Mouse (Mus musculus) heart, embryonic 15.5 days (tissue): ENCODE measurements around the gene Egfl7. TPM values are rescaled to one million over a fixed set of nuclear protein-coding genes. Genes with fewer than 3 reads are reported as not detected.
A peak's percentile ranks its signal among the peaks of the same experiment; 100 is the strongest.

Source experiments
- ATAC-seq: fragments of 200-750 bp; cut with Nextera tagmentation; replicated peaks from 2 replicates; pipeline ENCODE4 v1.8.0; 2017; ENCODE audit warnings: low read depth, moderate TSS enrichment; ENCODE audit not compliant: insufficient number of reproducible peaks, insufficient read depth, low FRiP score
- H3K27ac ChIP-seq: fragments of 300-500 bp; sonication (generic); 2 replicates; pipeline ENCODE4 v1.5.1; 2015; ENCODE audit warnings: mild to moderate bottlenecking, inconsistent platforms
- H3K27me3 ChIP-seq: fragments of 300-500 bp; sonication (generic); 2 replicates; pipeline ENCODE4 v1.6.1; 2015; ENCODE audit warnings: inconsistent platforms
- H3K36me3 ChIP-seq: fragments of 300-500 bp; sonication (generic); 2 replicates; pipeline ENCODE4 v1.6.1; 2015; ENCODE audit warnings: mild to moderate bottlenecking, inconsistent platforms
- H3K4me1 ChIP-seq: fragments of 300-500 bp; sonication (generic); replicated peaks from 2 replicates; pipeline ENCODE4 v1.6.1; 2015; ENCODE audit warnings: inconsistent platforms
- H3K4me2 ChIP-seq: fragments of 300-500 bp; sonication (generic); 2 replicates; pipeline ENCODE4 v1.6.1; 2015; ENCODE audit warnings: inconsistent platforms, mild to moderate bottlenecking, moderate library complexity
- H3K4me3 ChIP-seq: fragments of 300-500 bp; sonication (generic); 2 replicates; pipeline ENCODE4 v1.5.1; 2015; ENCODE audit warnings: mild to moderate bottlenecking, inconsistent platforms
- H3K9ac ChIP-seq: fragments of 300-500 bp; sonication (generic); 2 replicates; pipeline ENCODE4 v1.6.1; 2015; ENCODE audit warnings: mild to moderate bottlenecking, inconsistent platforms
- H3K9me3 ChIP-seq: fragments of 300-500 bp; sonication (generic); replicated peaks from 2 replicates; pipeline ENCODE4 v1.6.1; 2016; ENCODE audit warnings: inconsistent platforms
- WGBS: fragments of 180-500 bp; shearing (Covaris S2); methylation state at CpG from one replicate; pipeline ENCODE4 v1.1.7; 2015; ENCODE audit warnings: mixed read lengths; 5-methylcytosine and 5-hydroxymethylcytosine counted together
- polyA plus RNA-seq: library from polyadenylated mRNA; unstranded; fragments of >200 nt; fragmentation: Nextera tagmentation; extraction: Ambion mirVana; gene quantifications from 2 replicates; pipeline ENCODE4 v1.2.1, GENCODE M21; 2015

Gene Egfl7
- polyA plus RNA-seq, 1 experiment from 2014 or later = 159 TPM

DNA sequence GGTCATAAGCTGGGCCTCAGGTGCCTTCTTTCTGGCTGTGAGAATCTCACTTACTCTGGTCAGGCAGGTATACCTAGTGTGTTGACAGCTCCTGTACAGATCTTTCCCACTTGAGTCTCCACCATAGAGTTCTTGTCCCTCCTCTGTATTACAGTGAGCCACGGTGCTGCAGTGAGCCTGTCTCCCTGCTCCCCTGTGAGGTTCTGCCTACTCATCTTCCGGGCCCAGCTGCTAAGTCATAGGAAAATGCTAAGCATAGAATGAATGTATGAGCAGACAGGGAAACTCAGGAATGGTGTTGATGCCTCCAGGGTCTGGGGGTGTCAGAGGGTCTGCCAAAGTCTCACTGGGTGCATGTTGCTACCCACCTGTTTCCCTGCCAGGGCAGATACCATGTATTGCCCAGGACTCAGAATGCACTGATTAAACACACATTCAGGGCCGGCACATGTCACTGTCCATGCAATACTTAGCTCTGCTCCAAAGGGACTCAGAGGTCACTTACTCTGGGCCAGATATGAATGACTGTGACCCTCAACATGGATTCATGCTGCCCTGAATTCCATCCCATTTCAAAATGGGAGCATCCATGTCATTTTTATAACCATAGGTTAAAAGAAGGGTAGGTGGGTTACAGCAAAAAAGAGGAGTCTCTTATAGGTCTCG lies 35.8 kb downstream of the Egfl7 start:
- 0 out of 2 replicates have a peak, but pooled peaks cover 2% of the 10 kb centered on the region for H3K4me1 ChIP-seq
- H3K27me3 ChIP-seq = no peaks in the 10 kb centered on the region
- H3K4me2 ChIP-seq = no peak overlapping the region
- H3K27ac ChIP-seq = no peak overlapping the region
- no peak overlapping the region for H3K4me3 ChIP-seq
- H3K9me3 ChIP-seq = no peaks in the 10 kb centered on the region
- no peak overlapping the region for H3K9ac ChIP-seq
- no peak for ATAC-seq
- 81% methylated on average over 4 of the region's 4 CpGs for WGBS
- no peaks in the 10 kb centered on the region for H3K36me3 ChIP-seq

DNA sequence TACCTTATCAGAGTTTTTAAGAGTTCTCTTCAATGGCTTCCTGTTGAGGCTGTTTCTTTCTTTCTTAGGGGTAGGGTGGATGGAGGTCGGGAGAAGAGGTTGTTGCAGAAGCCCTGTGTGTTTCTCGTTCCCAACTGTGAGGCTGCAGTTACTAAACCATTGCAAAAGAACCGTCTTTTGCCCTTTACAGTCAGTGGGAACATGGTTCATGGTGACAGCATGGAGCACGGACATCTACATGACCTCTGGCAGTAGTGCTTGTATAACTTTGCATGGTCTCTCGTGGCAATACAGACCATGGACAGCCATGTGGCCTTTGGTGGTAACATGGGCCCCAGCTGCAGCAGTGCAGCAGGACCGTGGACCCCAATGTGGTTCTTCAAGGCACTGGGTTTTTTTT lies 37.5 kb downstream of the Egfl7 start:
- H3K4me1 ChIP-seq = 0 out of 2 replicates have a peak, but pooled peaks cover 2% of the 10 kb centered on the region
- H3K4me3 ChIP-seq = no peak overlapping the region
- no peak overlapping the region for H3K4me2 ChIP-seq
- ATAC-seq = no peak
- no peaks in the 10 kb centered on the region for H3K27me3 ChIP-seq
- no peak overlapping the region for H3K27ac ChIP-seq
- H3K36me3 ChIP-seq = no peaks in the 10 kb centered on the region
- no peak overlapping the region for H3K9ac ChIP-seq
- no peaks in the 10 kb centered on the region for H3K9me3 ChIP-seq
- 65% methylated on average over 6 of the region's 6 CpGs for WGBS

DNA sequence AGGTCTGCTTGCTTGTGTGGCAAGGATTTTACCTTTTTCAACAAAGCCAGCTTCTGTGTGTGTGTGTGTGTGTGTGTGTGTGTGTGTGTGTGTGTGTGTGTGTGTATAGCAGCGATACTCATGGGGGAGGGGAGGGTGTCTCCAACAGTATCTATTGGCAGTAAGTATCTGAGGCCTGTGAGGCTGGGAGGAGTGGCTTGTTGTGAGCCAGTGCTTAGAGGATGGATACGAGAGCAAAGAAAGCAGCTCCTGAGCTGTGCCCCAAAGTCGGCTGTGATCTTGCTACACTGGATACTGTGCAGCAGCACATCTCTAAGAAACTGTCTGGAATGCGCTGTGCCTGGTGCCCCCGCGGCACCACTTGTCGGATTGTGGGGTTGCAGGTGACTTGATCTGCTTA lies 38.1 kb downstream of the Egfl7 start:
- Histone ChIP-seq H3K9me3 (no peaks in the 10 kb centered on the region), H3K4me2 (no peak overlapping the region), H3K9ac (no peak overlapping the region), H3K27me3 (no peaks in the 10 kb centered on the region), H3K4me3 (no peak overlapping the region), H3K36me3 (no peaks in the 10 kb centered on the region), H3K4me1 (0 out of 2 replicates have a peak, but pooled peaks cover 2% of the 10 kb centered on the region), H3K27ac (no peak overlapping the region)
- WGBS = 54% methylated on average over 7 of the region's 7 CpGs
- no peak for ATAC-seq

DNA sequence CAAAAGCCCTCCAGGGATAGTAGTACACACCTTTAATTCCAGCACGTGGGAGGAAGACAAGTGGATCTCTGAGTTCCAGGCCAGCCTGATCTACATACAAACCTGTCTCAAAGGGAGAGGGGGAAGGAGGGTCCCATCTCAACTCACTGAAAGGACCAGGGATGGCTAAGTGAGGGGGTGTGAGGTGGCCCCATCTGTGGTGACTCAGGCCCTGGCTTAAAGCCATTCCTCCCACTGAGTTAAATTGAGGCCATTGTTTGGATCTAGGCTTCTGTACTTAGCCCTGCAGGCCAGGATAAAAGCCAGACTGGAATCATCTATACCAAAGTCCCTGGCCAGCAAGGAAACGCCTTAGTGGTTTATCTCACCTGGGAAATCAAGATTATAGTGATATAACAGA lies 41.4 kb downstream of the Egfl7 start:
- Histone ChIP-seq H3K36me3 (no peaks in the 10 kb centered on the region), H3K4me2 (no peak overlapping the region), H3K9ac (no peak overlapping the region), H3K4me3 (no peak overlapping the region), H3K4me1 (0 out of 2 replicates have a peak, but pooled peaks cover 2% of the 10 kb centered on the region), H3K27ac (no peak overlapping the region), H3K27me3 (no peaks in the 10 kb centered on the region), H3K9me3 (no peaks in the 10 kb centered on the region)
- 44% methylated on average over 2 of the region's 2 CpGs for WGBS
- no peak for ATAC-seq

DNA sequence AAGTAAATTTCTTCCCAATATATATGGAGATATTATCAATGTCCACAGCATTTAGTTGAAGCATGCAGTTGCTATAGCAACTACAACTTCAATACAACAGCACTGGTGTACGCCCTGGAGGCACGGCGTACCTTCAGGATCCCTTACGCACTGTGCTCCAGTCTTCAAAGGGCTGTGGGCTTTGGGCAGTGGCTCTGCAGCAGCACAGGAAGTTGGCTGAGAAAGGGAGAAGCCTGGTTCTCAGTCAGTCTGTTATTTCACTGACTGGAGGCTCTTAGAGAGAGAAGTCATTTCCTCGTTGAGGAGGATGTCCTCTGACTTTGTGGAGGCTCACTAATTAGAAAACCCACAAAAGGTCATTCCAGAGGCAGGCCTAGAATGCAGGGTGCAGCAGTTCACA lies 43.2 kb downstream of the Egfl7 start:
- Histone ChIP-seq H3K4me2 (no peak overlapping the region), H3K4me1 (no peaks in the 10 kb centered on the region), H3K36me3 (no peaks in the 10 kb centered on the region), H3K27me3 (no peaks in the 10 kb centered on the region), H3K27ac (no peak overlapping the region), H3K9me3 (no peaks in the 10 kb centered on the region), H3K9ac (no peak overlapping the region), H3K4me3 (no peak overlapping the region)
- WGBS = 68% methylated on average over 5 of the region's 5 CpGs
- no peak for ATAC-seq

DNA sequence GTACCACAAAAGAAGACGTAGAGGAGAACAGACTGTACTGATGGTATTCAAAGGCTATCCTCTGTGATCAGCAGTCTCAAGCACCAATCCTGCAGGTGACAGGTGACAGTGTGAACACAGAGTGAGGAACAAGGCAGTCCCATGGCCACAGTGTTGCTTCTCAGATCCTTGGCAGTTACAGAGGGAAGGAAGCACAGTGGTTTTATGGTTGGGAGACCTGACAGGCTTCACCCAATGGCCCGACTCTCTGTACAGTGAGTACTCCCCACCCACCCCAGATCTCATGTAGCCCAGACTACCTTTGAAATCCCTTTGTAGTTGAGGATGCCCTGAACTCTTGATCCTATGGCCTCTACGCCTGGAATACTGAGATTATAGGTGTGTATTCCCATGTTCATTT lies 45.6 kb downstream of the Egfl7 start:
- Histone ChIP-seq H3K4me1 (peaks cover 13% of the 10 kb centered on the region), H3K4me2 (no peak overlapping the region), H3K27ac (no peak overlapping the region), H3K9me3 (no peaks in the 10 kb centered on the region), H3K9ac (no peak overlapping the region), H3K4me3 (no peak overlapping the region), H3K27me3 (no peaks in the 10 kb centered on the region), H3K36me3 (no peaks in the 10 kb centered on the region)
- ATAC-seq = no peak
- WGBS = 72% methylated on average over 3 of the region's 3 CpGs

DNA sequence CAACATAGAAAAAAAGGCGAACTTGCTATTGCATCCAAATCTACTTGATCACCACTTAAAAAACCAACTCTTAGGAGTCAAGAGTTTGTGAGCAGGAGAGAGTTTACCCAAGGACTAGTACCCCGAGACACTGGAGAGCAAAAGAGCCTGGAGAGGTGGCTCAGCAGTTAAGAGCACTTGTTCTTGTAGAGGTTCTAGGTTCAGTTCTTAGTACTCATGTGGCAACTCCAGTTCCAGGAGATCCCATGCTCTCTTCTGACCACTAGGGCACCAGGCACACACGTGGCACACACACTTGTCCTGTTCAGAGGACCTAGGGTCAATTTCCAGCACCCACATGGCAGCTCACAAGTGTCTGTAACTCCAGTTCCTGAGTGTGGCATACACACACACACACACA lies 46.3 kb downstream of the Egfl7 start:
- no peak overlapping the region for H3K27ac ChIP-seq
- ATAC-seq = no peak
- H3K9ac ChIP-seq = no peak overlapping the region
- no peak overlapping the region for H3K4me3 ChIP-seq
- peaks cover 13% of the 10 kb centered on the region for H3K4me1 ChIP-seq
- 56% methylated on average over 3 of the region's 3 CpGs for WGBS
- H3K4me2 ChIP-seq = no peak overlapping the region
- no peaks in the 10 kb centered on the region for H3K9me3 ChIP-seq
- no peaks in the 10 kb centered on the region for H3K36me3 ChIP-seq
- H3K27me3 ChIP-seq = no peaks in the 10 kb centered on the region

DNA sequence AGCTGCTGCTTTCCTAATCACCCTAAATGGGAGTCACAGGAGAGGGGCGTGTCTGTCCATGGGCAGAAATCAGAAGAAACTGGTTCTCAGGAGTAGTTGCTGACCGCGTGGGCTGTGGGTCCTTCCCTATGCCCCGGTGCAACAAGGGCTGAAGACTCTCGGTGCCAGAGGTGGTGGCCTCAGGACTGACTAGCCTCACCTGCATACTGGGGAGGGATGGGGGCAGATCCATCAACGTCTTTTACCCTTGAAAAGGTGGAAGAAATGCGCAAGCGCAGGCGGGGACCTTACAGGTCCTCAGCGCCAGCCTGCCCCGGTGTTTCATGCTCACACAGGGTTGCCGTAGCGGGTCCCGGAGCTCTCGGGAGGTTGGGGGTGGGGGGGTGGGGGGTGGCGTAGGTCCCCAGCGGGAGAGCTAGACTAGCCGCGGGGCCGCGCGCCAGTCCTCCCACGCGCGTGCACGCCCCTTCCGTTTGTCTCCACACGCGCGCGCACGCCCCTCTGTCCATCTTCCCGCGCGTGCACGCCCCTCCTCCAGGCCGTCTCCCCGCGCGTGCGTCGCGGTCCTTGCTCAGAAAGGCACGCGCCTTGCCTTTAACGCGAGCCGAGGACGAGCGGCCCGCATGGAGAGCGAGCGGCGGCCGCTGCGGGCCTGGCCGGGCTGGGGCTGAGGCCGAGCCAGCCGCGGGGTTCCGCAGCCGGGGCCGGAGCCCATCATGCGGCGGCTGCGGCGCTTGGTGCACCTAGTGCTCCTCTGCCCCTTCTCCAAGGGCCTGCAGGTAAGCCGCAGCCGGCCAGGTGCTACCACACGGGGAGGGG lies 48.3 kb downstream of the Egfl7 start, which contains the start of gene Fam69b:
TSS of gene Fam69b (plus strand) at position 537 of the 819 bp plus-strand sequence.
- no peaks in the 10 kb centered on the region for H3K36me3 ChIP-seq
- H3K9ac ChIP-seq = peak within 1 kb of the TSS; percentile 81
- H3K27ac ChIP-seq = peak within 1 kb of the TSS; percentile 32; the same call in 1 of the 2 replicates
- H3K9me3 ChIP-seq = no peaks in the 10 kb centered on the region
- WGBS = under 1% methylated on average over 65 of the region's 70 CpGs
- no peaks in the 10 kb centered on the region for H3K27me3 ChIP-seq
- peak within 1 kb of the TSS; percentile 99 for H3K4me2 ChIP-seq
- H3K4me3 ChIP-seq = peak within 1 kb of the TSS; percentile 69
- H3K4me1 ChIP-seq = peaks cover 13% of the 10 kb centered on the region
- peak; percentile 56 for ATAC-seq

DNA sequence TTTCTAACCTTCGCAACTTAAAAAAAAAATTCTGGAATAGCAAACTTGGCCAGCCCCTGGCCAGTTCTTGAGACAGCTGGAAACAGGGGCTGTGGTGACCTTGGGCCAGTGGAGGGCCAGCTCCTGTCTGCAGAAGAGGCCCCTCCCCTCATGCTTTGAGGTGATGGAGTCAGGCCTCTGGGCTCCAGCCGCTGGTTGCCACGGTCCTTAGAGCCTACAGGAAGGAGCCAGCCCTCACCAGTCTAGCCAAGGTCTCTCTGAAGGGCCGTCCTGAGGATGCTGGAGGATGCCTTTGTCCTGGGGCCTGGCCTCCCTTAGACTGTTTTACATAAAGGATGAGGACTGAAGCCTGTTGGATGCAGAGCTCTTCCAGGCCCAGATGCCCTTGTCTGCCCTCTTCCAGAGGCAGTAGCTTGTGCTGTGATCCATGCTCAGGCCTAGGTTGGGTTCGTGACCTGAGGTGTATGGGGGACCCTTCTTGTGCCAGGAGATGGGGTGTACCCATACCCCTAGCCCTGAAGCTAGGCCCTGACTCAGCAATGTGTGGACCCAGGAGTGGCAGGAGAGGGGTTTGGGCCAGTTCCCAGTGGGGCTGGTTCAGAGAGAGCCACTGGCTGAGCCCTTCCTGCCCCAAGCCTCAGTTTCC lies 49.1 kb downstream of the Egfl7 start:
- Histone ChIP-seq H3K9me3 (no peaks in the 10 kb centered on the region), H3K36me3 (no peaks in the 10 kb centered on the region), H3K27me3 (no peaks in the 10 kb centered on the region), H3K4me3 (peak overlapping the region; percentile 69), H3K4me1 (peaks cover 13% of the 10 kb centered on the region), H3K27ac (peak overlapping the region; percentile 32; the same call in 1 of the 2 replicates), H3K4me2 (peak overlapping the region; percentile 99), H3K9ac (peak overlapping the region; percentile 81)
- peak; percentile 27 for ATAC-seq
- WGBS = 32% methylated on average over 5 of the region's 5 CpGs

DNA sequence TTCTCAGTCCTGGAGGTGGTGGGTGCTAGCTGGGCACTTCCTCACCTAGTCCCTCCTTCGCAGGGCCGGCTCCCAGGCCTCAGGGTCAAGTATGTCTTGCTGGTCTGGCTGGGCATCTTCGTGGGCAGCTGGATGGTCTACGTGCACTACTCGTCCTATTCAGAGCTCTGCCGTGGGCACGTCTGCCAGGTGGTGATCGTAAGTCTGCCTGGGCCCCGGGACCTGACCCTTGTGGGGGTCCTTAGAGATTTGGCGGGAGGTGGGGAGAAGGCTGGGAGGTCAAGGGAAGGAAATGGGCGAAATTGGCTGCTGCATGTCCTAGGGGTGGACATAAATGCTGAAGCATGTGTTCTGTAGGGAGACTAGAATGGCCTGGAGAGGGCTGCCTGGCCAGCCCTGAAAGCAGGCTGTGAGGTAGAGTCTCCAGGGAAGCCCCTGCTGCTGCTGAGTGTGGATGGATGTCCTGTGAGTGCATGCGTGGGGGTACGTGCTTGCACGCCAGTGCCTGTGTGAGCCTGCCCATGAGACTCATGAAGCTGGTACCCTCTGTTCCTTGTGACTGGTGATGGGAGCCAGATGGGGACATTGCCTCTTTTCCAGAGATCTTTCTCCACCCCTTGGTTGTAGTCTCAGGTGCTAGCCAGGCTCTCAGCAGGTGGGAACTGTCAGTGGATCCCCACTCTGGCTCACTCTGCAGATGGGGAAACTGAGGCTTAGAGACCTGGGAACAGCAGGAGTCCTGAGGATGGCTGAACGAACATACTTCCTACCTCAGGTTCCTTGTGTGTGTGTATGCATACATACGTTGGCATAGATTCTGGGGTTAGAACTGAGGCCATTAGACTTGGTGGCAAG lies 53.0 kb downstream of the Egfl7 start:
- 82% methylated on average over 16 of the region's 16 CpGs for WGBS

More for the DNA sequence above, 53.0 kb downstream of the Egfl7 start:
- H3K9ac ChIP-seq = no peak overlapping the region
- peaks cover 27% of the 10 kb centered on the region for H3K36me3 ChIP-seq
- H3K4me3 ChIP-seq = no peak overlapping the region
- H3K4me2 ChIP-seq = no peak overlapping the region
- no peaks in the 10 kb centered on the region for H3K27me3 ChIP-seq
- H3K9me3 ChIP-seq = no peaks in the 10 kb centered on the region
- no peak for ATAC-seq
- no peak overlapping the region for H3K27ac ChIP-seq
- H3K4me1 ChIP-seq = peaks cover 29% of the 10 kb centered on the region
